Mouse (Mus musculus): Measurements from ENCODE around the gene Plscr3.

GRCm38 (mm10) chr11:69834001-69834549 is 12.1 kb upstream of the Plscr3 start:
- TF ChIP-seq CTCF (IDR thresholded peaks at IDR 0.05; ENCODE audit: extremely low read depth, insufficient read depth, low read length) (no peak), POLR2A (IDR thresholded peaks at IDR 0.05; ENCODE audit: extremely low read depth, insufficient read depth, low read length) (no peak)

Measured in cortical plate, adult 2 months (tissue).